9 mouse cellular contexts compared by ENCODE assay signal in genomic region chr5:124049249-124050045, GRCm38 (mm10). TPM values are rescaled to one million over a fixed set of nuclear protein-coding genes. Genes with fewer than 3 reads are reported as not detected.
A peak's percentile ranks its signal among the peaks of the same experiment; 100 is the strongest.
DNase-seq lines count a peak whose midpoint lies in the region; ATAC-seq and TF ChIP-seq lines count a peak whose summit lies in the region.
"Had no signal": no experiment of that assay in that cellular context is flagged by ENCODE, and none has a peak within 500 bp of the region (broad histone marks: within the 10 kb centered on the region; RNA-seq: fewer than 3 reads in every experiment).

No protein-coding gene starts in this region.

- 46% methylated on average over 15 of the region's 15 CpGs for WGBS in heart, embryonic 14.5 days
- 63% methylated on average over 15 of the region's 15 CpGs for WGBS in hindbrain, embryonic 12.5 days
- 71% methylated on average over 15 of the region's 15 CpGs for WGBS in midbrain, embryonic 10.5 days

- H3K27me3 ChIP-seq in heart, embryonic 14.5 days (ENCODE audit: control insufficient read depth, insufficient read depth, low read length), result no peaks in the 10 kb centered on the region
- no peaks in the 10 kb centered on the region for H3K27me3 ChIP-seq in hindbrain, embryonic 12.5 days
- H3K27me3 ChIP-seq in midbrain, embryonic 10.5 days (ENCODE audit: low read depth, poor library complexity, severe bottlenecking), result peaks cover 23% of the 10 kb centered on the region; the same call in 1 of the 2 replicates

- H3K27ac ChIP-seq in heart, embryonic 14.5 days (replicated peaks in 1 of 2; ENCODE audit: control insufficient read depth in 1 of 2, insufficient read depth in 1 of 2, low read depth in 2 of 2, low read length in 2 of 2), result peak overlapping the region; percentile 15 to 64
- peak overlapping the region; percentile 94 for H3K27ac ChIP-seq in bone marrow macrophage, adult 2 months (ENCODE audit: insufficient read depth, low read depth, low read length)
- H3K27ac ChIP-seq in hindbrain, embryonic 12.5 days, result peak overlapping the region; percentile 66
- H3K27ac ChIP-seq in midbrain, embryonic 10.5 days (replicated peaks), result peak overlapping the region; percentile 70

- no peak for ATAC-seq in heart, embryonic 14.5 days (ENCODE audit: insufficient number of reproducible peaks, insufficient read depth, low FRiP score, low read depth)
- no peak for ATAC-seq in hindbrain, embryonic 12.5 days (ENCODE audit: low FRiP score)
- ATAC-seq in CD4-positive, CD25-positive, alpha-beta regulatory T cell, adult 4 months, result no peak

- H3K4me3 ChIP-seq in heart, embryonic 14.5 days (ENCODE audit: control insufficient read depth in 1 of 2, insufficient read depth in 1 of 2, low read depth in 1 of 2, low read length in 2 of 2), result no peak overlapping the region
- H3K4me3 ChIP-seq in bone marrow macrophage, adult 2 months (ENCODE audit: insufficient read depth, low read length), result peak overlapping the region; percentile 11; the same call in 1 of the 2 replicates
- no peak overlapping the region for H3K4me3 ChIP-seq in hindbrain, embryonic 12.5 days
- H3K4me3 ChIP-seq in midbrain, embryonic 10.5 days, result no peak overlapping the region

- no peaks in the 10 kb centered on the region for H3K9me3 ChIP-seq in heart, embryonic 14.5 days (ENCODE audit: control insufficient read depth, low read length)
- H3K9me3 ChIP-seq in hindbrain, embryonic 12.5 days (replicated peaks), result no peaks in the 10 kb centered on the region
- H3K9me3 ChIP-seq in midbrain, embryonic 10.5 days (replicated peaks), result no peaks in the 10 kb centered on the region

- H3K4me2 ChIP-seq in heart, embryonic 14.5 days (ENCODE audit: low read length), result peak overlapping the region; percentile 14
- H3K4me2 ChIP-seq in hindbrain, embryonic 12.5 days (replicated peaks), result 0 out of 2 replicates have a peak overlapping the region, but pooled peaks have one; percentile 0

- peaks cover 26 to 39% of the 10 kb centered on the region in 2 experiments for H3K4me1 ChIP-seq in heart, embryonic 14.5 days (ENCODE audit: control insufficient read depth in 2 of 2, insufficient read depth in 2 of 2, low read length in 2 of 2)
- H3K4me1 ChIP-seq in bone marrow macrophage, adult 2 months (ENCODE audit: control insufficient read depth, insufficient read depth, low read length), result peaks cover 56% of the 10 kb centered on the region
- H3K4me1 ChIP-seq in hindbrain, embryonic 12.5 days, result peaks cover 24% of the 10 kb centered on the region
- peaks cover 43% of the 10 kb centered on the region for H3K4me1 ChIP-seq in midbrain, embryonic 10.5 days

- peak overlapping the region; percentile 61 for H3K9ac ChIP-seq in heart, embryonic 14.5 days (ENCODE audit: low read length)
- peak overlapping the region; percentile 43 for H3K9ac ChIP-seq in hindbrain, embryonic 12.5 days

- no peak for DNase-seq in heart, adult 18-20 months
- DNase-seq in midbrain, embryonic 10.5 days (ENCODE audit: low spot score), result no peak
- no peak for DNase-seq in kidney, postnatal 36 days
- DNase-seq in right cerebral cortex, postnatal 36 days (ENCODE audit: low spot score in 2 of 2), result no peak
- DNase-seq: left cerebral cortex, postnatal 4 days had no signal

- no peak for TF ChIP-seq POLR2A in bone marrow macrophage, adult 2 months (IDR thresholded peaks at IDR 0.05; ENCODE audit: borderline replicate concordance, low read depth, low read length)

- TF ChIP-seq CTCF in bone marrow macrophage, adult 2 months (IDR thresholded peaks at IDR 0.05; ENCODE audit: low read depth, low read length), result 0 out of 2 replicates have a peak, but pooled peaks have one; percentile 9

- no peaks in the 10 kb centered on the region for H3K36me3 ChIP-seq in heart, embryonic 14.5 days (ENCODE audit: control insufficient read depth, insufficient read depth, low read length)
- no peaks in the 10 kb centered on the region for H3K36me3 ChIP-seq in hindbrain, embryonic 12.5 days
- H3K36me3 ChIP-seq in midbrain, embryonic 10.5 days, result no peaks in the 10 kb centered on the region

RNA-seq across cellular contexts. Expression of gene Vps37b, which starts 17.4 kb away (rescaled TPM):
- 47.6 and 47.7 TPM in 2 replicates for polyA plus RNA-seq in heart, embryonic 14.5 days (2014; fragmentation: Nextera tagmentation; extraction: Ambion mirVana)
- 10 to 100 TPM; 15.1 to 15.2 TPM for total RNA-seq in heart, adult 18-20 months (2021)
- polyA plus RNA-seq in bone marrow macrophage, adult 2 months (2012; ENCODE audit: insufficient read depth, insufficient read length, missing spikeins), result 16.8 and 18.2 TPM in 2 replicates
- 70.8 and 78.6 TPM in 2 replicates for polyA plus RNA-seq in hindbrain, embryonic 12.5 days (2016; fragmentation: Nextera tagmentation; extraction: Ambion mirVana)
- 58.1 and 69.2 TPM in 2 replicates for polyA plus RNA-seq in midbrain, embryonic 10.5 days (2016; fragmentation: Nextera tagmentation; extraction: Ambion mirVana)
- polyA plus RNA-seq in CD4-positive, CD25-positive, alpha-beta regulatory T cell, adult 4 months (2017; shearing (Covaris generic)), result 10 to 100 TPM; 17.8 to 22.1 TPM

RNA-seq across cellular contexts. Expression of gene Abcb9, which starts 46.2 kb away (rescaled TPM):
- polyA plus RNA-seq in heart, embryonic 14.5 days (2014; fragmentation: Nextera tagmentation; extraction: Ambion mirVana), result 0.81 and 0.97 TPM in 2 replicates
- total RNA-seq in heart, adult 18-20 months (2021), result 10 to 100 TPM in 1 of 2 experiments, 1 to 10 TPM in 1; 8.9 to 10.7 TPM
- 1.5 and 1.9 TPM in 2 replicates for polyA plus RNA-seq in bone marrow macrophage, adult 2 months (2012; ENCODE audit: insufficient read depth, insufficient read length, missing spikeins)
- 3.7 and 3.8 TPM in 2 replicates for polyA plus RNA-seq in hindbrain, embryonic 12.5 days (2016; fragmentation: Nextera tagmentation; extraction: Ambion mirVana)
- polyA plus RNA-seq in midbrain, embryonic 10.5 days (2016; fragmentation: Nextera tagmentation; extraction: Ambion mirVana), result 0.54 and 1.1 TPM in 2 replicates
- 10 to 100 TPM; 16.1 to 16.6 TPM for polyA plus RNA-seq in CD4-positive, CD25-positive, alpha-beta regulatory T cell, adult 4 months (2017; shearing (Covaris generic))

Comparison
In these comparisons a context has a peak if more than half of its experiments do, and no peak if none do; other contexts are left out.
1. H3K27ac ChIP-seq: peak in every context shown above with its lines; median percentile 94 in bone marrow macrophage, adult 2 months; 70 in midbrain, embryonic 10.5 days; 66 in hindbrain, embryonic 12.5 days; 40 in heart, embryonic 14.5 days.